Mouse (Mus musculus): ENCODE measurements around the gene Nr5a1. TPM values are rescaled to one million over a fixed set of nuclear protein-coding genes. Genes with fewer than 3 reads are reported as not detected.

Gene Nr5a1
- total RNA-seq, 2 experiments from 2014 or later = not detected

- DNase-seq = no peak
Measured at GRCm38 (mm10) chr2:38647661-38648060, 66.7 kb downstream of the Nr5a1 start.

- peak in 1 of 2 experiments; percentile 51 for DNase-seq
Measured at GRCm38 (mm10) chr2:38647201-38647606, 67.1 kb downstream of the Nr5a1 start.

GRCm38 (mm10) chr2:38645936-38646335 lies 68.4 kb downstream of the Nr5a1 start:
- DNase-seq = peak; percentile 59 to 69

GRCm38 (mm10) chr2:38643625-38644427 lies 70.5 kb downstream of the Nr5a1 start, which contains the start of gene Psmb7:
TSS of gene Psmb7 (minus strand) at chr2:38644087.
- peak; percentile 80 to 83 for DNase-seq

Other genes starting within 250 kb of the Nr5a1 start
- gene Nek6, start 202.9 kb downstream of the Nr5a1 start, total RNA-seq (2021) = 10 to 100 TPM; 40.8 to 42.7 TPM
- 100 to 1,000 TPM; 202 to 214 TPM for gene Psmb7, start 70.5 kb downstream of the Nr5a1 start, total RNA-seq (2021)
- 1 to 10 TPM; 5.3 to 8.0 TPM for gene Nr6a1, start 213.1 kb upstream of the Nr5a1 start, total RNA-seq (2021)
- gene Olfml2a, start 217.4 kb upstream of the Nr5a1 start, total RNA-seq (2021) = 1 to 10 TPM in 1 of 2 experiments, under 1 TPM in 1; 0.92 to 1.8 TPM